Mouse (Mus musculus) embryo, embryonic 10 days (tissue): ENCODE measurements at regions not wholly inside any gene's neighbourhood (a gene's known extent, or its start where the extent isn't known, plus 50 kb on each side); places are given as distances from the start of the nearest gene placed in this dataset.
"Not testable (repeated sequence)": the region's sequence is repeated elsewhere in the genome, so short reads cannot be mapped to it uniquely, and the experiment has no call there.

ENCODE experiments used
- DNase-seq: peaks from one replicate; pipeline ENCODE4 v3.0.0-alpha.2; 2015; ENCODE audit warnings: low spot score

GRCm38 (mm10) chr10:111637084-111637735 lies 131.1 kb downstream of the Phlda1 start:
- no peak for DNase-seq

GRCm38 (mm10) chr10:111639866-111640265 lies 133.8 kb downstream of the Phlda1 start:
- DNase-seq: no peak

GRCm38 (mm10) chr10:111642683-111643082 lies 136.6 kb downstream of the Phlda1 start:
- DNase-seq: no peak

- DNase-seq: not testable (repeated sequence)
Measured at GRCm38 (mm10) chr10:111653773-111654172, 147.7 kb downstream of the Phlda1 start.

- no peak for DNase-seq
Measured at GRCm38 (mm10) chr10:111654364-111655226, 148.5 kb downstream of the Phlda1 start.

GRCm38 (mm10) chr10:111658828-111659227 lies 152.7 kb downstream of the Phlda1 start:
- peak; percentile 43 for DNase-seq

- DNase-seq: no peak
Measured at GRCm38 (mm10) chr10:111662665-111663064, 156.6 kb downstream of the Phlda1 start.

GRCm38 (mm10) chr10:111665834-111666233 lies 159.7 kb downstream of the Phlda1 start:
- DNase-seq: no peak

GRCm38 (mm10) chr10:111666963-111667362 lies 160.9 kb downstream of the Phlda1 start:
- no peak for DNase-seq

- no peak for DNase-seq
Measured at GRCm38 (mm10) chr10:111668639-111669038, 162.6 kb downstream of the Phlda1 start.

GRCm38 (mm10) chr10:111669658-111670057 lies 163.6 kb downstream of the Phlda1 start:
- DNase-seq: peak; percentile 79

GRCm38 (mm10) chr10:111670666-111671065 lies 164.6 kb downstream of the Phlda1 start:
- DNase-seq: no peak

GRCm38 (mm10) chr10:111672454-111673316 lies 166.6 kb downstream of the Phlda1 start:
- peak; percentile 81 for DNase-seq

GRCm38 (mm10) chr10:111673317-111673610 lies 167.2 kb downstream of the Phlda1 start:
- DNase-seq: no peak

- no peak for DNase-seq
Measured at GRCm38 (mm10) chr10:111676255-111676654, 170.2 kb downstream of the Phlda1 start.

GRCm38 (mm10) chr10:111680919-111681318 lies 174.8 kb downstream of the Phlda1 start:
- no peak for DNase-seq

- DNase-seq: no peak
Measured at GRCm38 (mm10) chr10:111684409-111685346, 178.6 kb downstream of the Phlda1 start.

- DNase-seq: no peak
Measured at GRCm38 (mm10) chr10:111686585-111686984, 180.5 kb downstream of the Phlda1 start.

GRCm38 (mm10) chr10:111689587-111689986 lies 183.5 kb downstream of the Phlda1 start:
- DNase-seq: no peak

- DNase-seq: no peak
Measured at GRCm38 (mm10) chr10:111693762-111694161, 187.7 kb downstream of the Phlda1 start.
